Mouse (Mus musculus): ENCODE measurements around the gene Gm20403. TPM values are rescaled to one million over a fixed set of nuclear protein-coding genes. Genes with fewer than 3 reads are reported as not detected.

Gene Gm20403
- total and polyA plus RNA-seq, 3 experiments: not detected

DNA sequence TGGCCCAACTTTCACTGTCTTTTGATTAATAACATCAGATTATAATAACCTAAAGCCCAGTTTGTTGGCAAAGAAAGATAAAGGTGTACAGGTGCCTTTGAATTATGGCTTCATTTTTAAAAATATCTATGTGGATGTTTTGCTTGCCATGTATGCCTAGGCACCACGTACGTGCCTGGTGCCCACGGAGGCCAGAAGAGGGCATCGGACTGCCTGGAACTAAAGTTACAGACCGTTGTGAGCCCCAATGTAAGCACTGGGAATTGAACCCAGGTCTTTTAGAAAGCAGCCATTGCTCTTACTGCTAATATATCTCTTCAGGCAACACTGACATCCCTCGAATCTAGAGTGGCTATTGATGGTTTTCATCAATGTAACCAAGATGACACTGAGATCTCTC lies 4.4 kb downstream of the Gm20403 start:
- no peak overlapping the region for H3K27ac ChIP-seq (ENCODE audit: insufficient read depth, low read depth)

DNA sequence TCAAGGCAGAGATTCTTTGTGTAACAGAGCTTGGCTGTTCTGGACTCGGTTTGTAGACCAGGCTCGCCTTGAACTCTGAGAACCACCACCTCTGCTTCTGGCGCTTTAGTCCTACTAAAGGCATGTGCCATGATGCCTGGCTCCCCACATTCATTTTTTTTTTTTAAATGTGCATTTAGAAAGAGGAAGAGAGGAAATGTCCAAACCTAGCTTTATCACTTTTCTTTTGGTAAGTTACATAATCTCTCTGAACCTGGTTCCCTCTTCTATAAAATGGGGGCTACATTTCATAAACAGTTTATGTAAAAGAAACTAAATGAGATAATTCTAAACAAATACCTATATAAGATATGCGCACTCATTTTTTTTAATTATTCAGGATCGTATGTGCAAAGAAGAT lies 5.4 kb downstream of the Gm20403 start:
- H3K36me3 ChIP-seq (replicated peaks in 1 of 2; ENCODE audit: control insufficient read depth in 1 of 2, insufficient read depth in 1 of 2, low read length in 1 of 2): peaks cover 31 to 60% of the 10 kb centered on the region in 2 experiments
- no peak overlapping the region for H3K9ac ChIP-seq (ENCODE audit: insufficient read depth, low read depth)
- DNase-seq (ENCODE audit: extremely low read depth): no peak
- in situ Hi-C loops (cut with MboI; ENCODE audit: low pct_ligation_motif_present, low pct_unique_long_range_greater_than_20kb, low sequenced_read_pairs) (no loop called here), dilution Hi-C loops (cut with MboI; ENCODE audit: extremely low pct_ligation_motif_present, extremely low pct_unique_long_range_greater_than_20kb, low sequenced_read_pairs) (no loop called here)
- H3K4me2 ChIP-seq (ENCODE audit: insufficient read depth, low read depth, poor library complexity, severe bottlenecking): no peak overlapping the region
- peaks cover 74% of the 10 kb centered on the region for H3K79me2 ChIP-seq (replicated peaks; ENCODE audit: control insufficient read depth, extremely low read depth, insufficient read depth, poor library complexity, severe bottlenecking)
- H3K4me3 ChIP-seq (replicated peaks in 1 of 3; ENCODE audit: low read depth in 2 of 3, low read length in 2 of 3, poor library complexity in 1 of 3): no peak overlapping the region
- peaks cover 8 to 41% of the 10 kb centered on the region in 2 experiments for H3K4me1 ChIP-seq (ENCODE audit: control insufficient read depth in 1 of 2, insufficient read depth in 2 of 2)
- no peak overlapping the region for H3K27ac ChIP-seq (ENCODE audit: insufficient read depth, low read depth)
- no peaks in the 10 kb centered on the region for H3K9me3 ChIP-seq (replicated peaks; ENCODE audit: low read length)
- H3K27me3 ChIP-seq (replicated peaks): no peaks in the 10 kb centered on the region
- no peak for TF ChIP-seq MAFK (IDR thresholded peaks at IDR 0.05; ENCODE audit: insufficient replicate concordance, low read length)
- TF ChIP-seq EP300 (IDR thresholded peaks at IDR 0.05; ENCODE audit: low read length): no peak
- TF ChIP-seq PAX5 (IDR thresholded peaks at IDR 0.05; ENCODE audit: low read length): no peak

More for the DNA sequence above, 4.4 kb downstream of the Gm20403 start:
- TF ChIP-seq JUND (conservative IDR thresholded peaks at IDR 0.05; ENCODE audit: low read depth, low read length): no peak
- TF ChIP-seq CTCF (conservative IDR thresholded peaks at IDR 0.05 in 1 of 2, IDR thresholded peaks at IDR 0.05 in 1 of 2; ENCODE audit: low read depth in 2 of 2, low read length in 2 of 2): peak in 1 of 2 experiments; percentile 32; a peak in 2 of 4 replicates
- no peak for TF ChIP-seq JUN (IDR thresholded peaks at IDR 0.05; ENCODE audit: insufficient read depth, low read depth, low read length)
- TF ChIP-seq UBTF (IDR thresholded peaks at IDR 0.05; ENCODE audit: low read depth, low read length): no peak
- no peak for TF ChIP-seq SIN3A (IDR thresholded peaks at IDR 0.05; ENCODE audit: low read length)
- peak; percentile 20; the same call in 1 of the 2 replicates for TF ChIP-seq SMC3 (IDR thresholded peaks at IDR 0.05; ENCODE audit: low read depth, low read length)
- TF ChIP-seq TBP (conservative IDR thresholded peaks at IDR 0.05; ENCODE audit: low read depth, low read length): no peak
- TF ChIP-seq ZNF384 (IDR thresholded peaks at IDR 0.05; ENCODE audit: low read depth, low read length): no peak
- TF ChIP-seq POLR2A (IDR thresholded peaks at IDR 0.05; ENCODE audit: low read depth, low read length): no peak
- TF ChIP-seq RAD21 (IDR thresholded peaks at IDR 0.05; ENCODE audit: low read depth, low read length): peak; percentile 3
- TF ChIP-seq GABPA (IDR thresholded peaks at IDR 0.05; ENCODE audit: insufficient replicate concordance, low read depth, low read length): no peak
- TF ChIP-seq EP300 (IDR thresholded peaks at IDR 0.05; ENCODE audit: low read length): no peak
- no peak for TF ChIP-seq MAFK (IDR thresholded peaks at IDR 0.05; ENCODE audit: insufficient replicate concordance, low read length)
- no peak for TF ChIP-seq ELF1 (IDR thresholded peaks at IDR 0.05; ENCODE audit: low read depth, low read length)
- peaks cover 68% of the 10 kb centered on the region for H3K79me2 ChIP-seq (replicated peaks; ENCODE audit: control insufficient read depth, extremely low read depth, insufficient read depth, poor library complexity, severe bottlenecking)
- dilution Hi-C loops (cut with MboI; ENCODE audit: extremely low pct_ligation_motif_present, extremely low pct_unique_long_range_greater_than_20kb, low sequenced_read_pairs) (no loop called here), in situ Hi-C loops (cut with MboI; ENCODE audit: low pct_ligation_motif_present, low pct_unique_long_range_greater_than_20kb, low sequenced_read_pairs) (no loop called here)
- H3K4me2 ChIP-seq (ENCODE audit: insufficient read depth, low read depth, poor library complexity, severe bottlenecking): no peak overlapping the region
- H3K9ac ChIP-seq (ENCODE audit: insufficient read depth, low read depth): no peak overlapping the region
- H3K9me3 ChIP-seq (replicated peaks; ENCODE audit: low read length): no peaks in the 10 kb centered on the region
- H3K4me3 ChIP-seq (replicated peaks in 1 of 3; ENCODE audit: low read depth in 2 of 3, low read length in 2 of 3, poor library complexity in 1 of 3): no peak overlapping the region
- DNase-seq (ENCODE audit: extremely low read depth): no peak
- H3K36me3 ChIP-seq (replicated peaks in 1 of 2; ENCODE audit: control insufficient read depth in 1 of 2, insufficient read depth in 1 of 2, low read length in 1 of 2): peaks cover 29 to 52% of the 10 kb centered on the region in 2 experiments
- H3K27me3 ChIP-seq (replicated peaks): no peaks in the 10 kb centered on the region
- H3K4me1 ChIP-seq (ENCODE audit: control insufficient read depth in 1 of 2, insufficient read depth in 2 of 2): peaks cover 8 to 37% of the 10 kb centered on the region in 2 experiments

Measured in CH12.LX (cell line).